Mouse (Mus musculus) liver, embryonic 15.5 days (tissue): ENCODE measurements around the gene Dhx40. TPM values are rescaled to one million over a fixed set of nuclear protein-coding genes. Genes with fewer than 3 reads are reported as not detected.

Experiments used
- ATAC-seq: fragments of 200-750 bp; cut with Nextera tagmentation; 2 replicates; pipeline ENCODE4 v1.8.0; 2017; ENCODE audit warnings: moderate number of reproducible peaks, mild to moderate bottlenecking, moderate library complexity; ENCODE audit not compliant: insufficient read depth
- H3K27ac ChIP-seq: fragments of 300-500 bp; sonication (generic); replicated peaks from 2 replicates; pipeline ENCODE4 v1.5.1; 2015; ENCODE audit warnings: mild to moderate bottlenecking, inconsistent platforms
- H3K27me3 ChIP-seq: fragments of 300-500 bp; sonication (generic); 2 replicates; pipeline ENCODE4 v1.6.1; 2015; ENCODE audit warnings: mild to moderate bottlenecking, inconsistent platforms
- H3K36me3 ChIP-seq: fragments of 300-500 bp; sonication (generic); replicated peaks from 2 replicates; pipeline ENCODE4 v1.6.1; 2015; ENCODE audit warnings: moderate library complexity, mild to moderate bottlenecking, inconsistent platforms
- H3K4me1 ChIP-seq: fragments of 300-500 bp; sonication (generic); replicated peaks from 2 replicates; pipeline ENCODE4 v1.6.1; 2015; ENCODE audit warnings: inconsistent platforms
- H3K4me2 ChIP-seq: fragments of 300-500 bp; sonication (generic); 2 replicates; pipeline ENCODE4 v1.6.1; 2015; ENCODE audit warnings: moderate library complexity, mild to moderate bottlenecking, inconsistent platforms
- H3K4me3 ChIP-seq: fragments of 300-500 bp; sonication (generic); replicated peaks from 2 replicates; pipeline ENCODE4 v1.5.1; 2015; ENCODE audit warnings: mild to moderate bottlenecking, inconsistent platforms
- H3K9ac ChIP-seq: fragments of 300-500 bp; sonication (generic); 2 replicates; pipeline ENCODE4 v1.6.1; 2015; ENCODE audit warnings: moderate library complexity, mild to moderate bottlenecking, inconsistent platforms
- H3K9me3 ChIP-seq: fragments of 300-500 bp; sonication (generic); replicated peaks from 2 replicates; pipeline ENCODE4 v1.6.1; 2016; ENCODE audit warnings: inconsistent platforms
- WGBS: fragments of 180-500 bp; shearing (Covaris S2); methylation state at CpG from one replicate; pipeline ENCODE4 v1.1.7; 2015; ENCODE audit warnings: mixed read lengths; ENCODE audit not compliant: insufficient replicate concordance; 5-methylcytosine and 5-hydroxymethylcytosine counted together
- polyA plus RNA-seq: library from polyadenylated mRNA; unstranded; fragments of >200 nt; fragmentation: Nextera tagmentation; extraction: Ambion mirVana; gene quantifications from 2 replicates; pipeline ENCODE4 v1.2.1, GENCODE M21; 2015

Gene Dhx40
- 8.8 and 9.3 TPM in 2 replicates for polyA plus RNA-seq

- Histone ChIP-seq H3K4me3 (peak within 1 kb of the TSS; percentile 98), H3K4me1 (peaks cover 17% of the 10 kb centered on the region), H3K4me2 (peak within 1 kb of the TSS; percentile 88), H3K27ac (peak within 1 kb of the TSS; percentile 88), H3K36me3 (peaks cover 12% of the 10 kb centered on the region), H3K27me3 (no peaks in the 10 kb centered on the region; the same call in 1 of the 2 replicates), H3K9ac (peak within 1 kb of the TSS; percentile 76), H3K9me3 (no peaks in the 10 kb centered on the region)
- WGBS, result 6% methylated on average over 40 of the region's 40 CpGs
- peak; percentile 95 for ATAC-seq
Measured at GRCm38 (mm10) chr11:86807505-86807989, at the start of gene Dhx40. Gene Dhx40 (minus strand): TSS chr11:86807746.

- Histone ChIP-seq H3K4me2 (no peak overlapping the region), H3K36me3 (no peaks in the 10 kb centered on the region), H3K4me1 (peaks cover 4% of the 10 kb centered on the region; the same call in 1 of the 2 replicates), H3K9me3 (no peaks in the 10 kb centered on the region), H3K27ac (no peak overlapping the region), H3K4me3 (no peak overlapping the region), H3K9ac (no peak overlapping the region), H3K27me3 (no peaks in the 10 kb centered on the region)
- ATAC-seq, result no peak
- 64% methylated on average over 12 of the region's 12 CpGs for WGBS
Measured at GRCm38 (mm10) chr11:86855639-86856425, 48.3 kb upstream of the Dhx40 start.

GRCm38 (mm10) chr11:86853081-86853480, 45.5 kb upstream of the Dhx40 start:
- no peak overlapping the region for H3K4me2 ChIP-seq
- WGBS, result 67% methylated on average over 3 of the region's 3 CpGs
- no peak for ATAC-seq
- no peaks in the 10 kb centered on the region; the same call in 1 of the 2 replicates for H3K4me1 ChIP-seq
- no peak overlapping the region for H3K4me3 ChIP-seq
- no peaks in the 10 kb centered on the region for H3K9me3 ChIP-seq
- no peaks in the 10 kb centered on the region for H3K36me3 ChIP-seq
- H3K27me3 ChIP-seq, result no peaks in the 10 kb centered on the region
- H3K27ac ChIP-seq, result no peak overlapping the region
- no peak overlapping the region for H3K9ac ChIP-seq

GRCm38 (mm10) chr11:86852534-86853054, 45.0 kb upstream of the Dhx40 start:
- Histone ChIP-seq H3K27me3 (no peaks in the 10 kb centered on the region), H3K4me2 (no peak overlapping the region; the same call in 1 of the 2 replicates), H3K9ac (no peak overlapping the region), H3K4me3 (no peak overlapping the region), H3K36me3 (no peaks in the 10 kb centered on the region), H3K4me1 (no peaks in the 10 kb centered on the region; the same call in 1 of the 2 replicates), H3K27ac (0 out of 2 replicates have a peak overlapping the region, but pooled peaks have one; percentile 14), H3K9me3 (no peaks in the 10 kb centered on the region)
- WGBS, result 64% methylated on average over 13 of the region's 13 CpGs
- no peak for ATAC-seq

- ATAC-seq, result no peak
- Histone ChIP-seq H3K27me3 (no peaks in the 10 kb centered on the region), H3K4me2 (no peak overlapping the region), H3K36me3 (no peaks in the 10 kb centered on the region), H3K4me1 (no peaks in the 10 kb centered on the region; the same call in 1 of the 2 replicates), H3K9ac (no peak overlapping the region), H3K4me3 (no peak overlapping the region), H3K27ac (no peak overlapping the region), H3K9me3 (no peaks in the 10 kb centered on the region)
- 29% methylated on average over 7 of the region's 7 CpGs for WGBS
Measured at GRCm38 (mm10) chr11:86851714-86852533, 44.4 kb upstream of the Dhx40 start.

GRCm38 (mm10) chr11:86851234-86851671, 43.7 kb upstream of the Dhx40 start:
- H3K27ac ChIP-seq, result no peak overlapping the region
- H3K9me3 ChIP-seq, result no peaks in the 10 kb centered on the region
- no peaks in the 10 kb centered on the region; the same call in 1 of the 2 replicates for H3K4me1 ChIP-seq
- 50% methylated on average over 7 of the region's 7 CpGs for WGBS
- H3K27me3 ChIP-seq, result no peaks in the 10 kb centered on the region
- H3K4me3 ChIP-seq, result no peak overlapping the region
- H3K4me2 ChIP-seq, result no peak overlapping the region
- ATAC-seq, result no peak
- no peaks in the 10 kb centered on the region for H3K36me3 ChIP-seq
- no peak overlapping the region for H3K9ac ChIP-seq

GRCm38 (mm10) chr11:86843831-86844230, 36.3 kb upstream of the Dhx40 start:
- Histone ChIP-seq H3K4me2 (no peak overlapping the region), H3K27me3 (no peaks in the 10 kb centered on the region), H3K36me3 (no peaks in the 10 kb centered on the region), H3K9me3 (no peaks in the 10 kb centered on the region), H3K27ac (no peak overlapping the region), H3K4me1 (peaks cover 10% of the 10 kb centered on the region; the same call in 1 of the 2 replicates), H3K9ac (no peak overlapping the region), H3K4me3 (no peak overlapping the region)
- WGBS, result 64% methylated on average over 5 of the region's 5 CpGs
- no peak for ATAC-seq

GRCm38 (mm10) chr11:86841261-86841660, 33.7 kb upstream of the Dhx40 start:
- ATAC-seq, result no peak
- 65% methylated on average over 8 of the region's 8 CpGs for WGBS
- H3K27ac ChIP-seq, result no peak overlapping the region
- H3K4me3 ChIP-seq, result no peak overlapping the region
- H3K9ac ChIP-seq, result no peak overlapping the region
- no peaks in the 10 kb centered on the region for H3K36me3 ChIP-seq
- H3K4me1 ChIP-seq, result peaks cover 10% of the 10 kb centered on the region; the same call in 1 of the 2 replicates
- H3K27me3 ChIP-seq, result no peaks in the 10 kb centered on the region
- H3K9me3 ChIP-seq, result no peaks in the 10 kb centered on the region
- H3K4me2 ChIP-seq, result no peak overlapping the region

- Histone ChIP-seq H3K27me3 (no peaks in the 10 kb centered on the region), H3K4me1 (peaks cover 10% of the 10 kb centered on the region; the same call in 1 of the 2 replicates), H3K27ac (no peak overlapping the region), H3K36me3 (no peaks in the 10 kb centered on the region), H3K9ac (no peak overlapping the region), H3K4me2 (no peak overlapping the region), H3K9me3 (no peaks in the 10 kb centered on the region), H3K4me3 (no peak overlapping the region)
- no peak for ATAC-seq
- WGBS, result 6% methylated on average over 3 of the region's 3 CpGs
Measured at GRCm38 (mm10) chr11:86840511-86841154, 33.1 kb upstream of the Dhx40 start.

GRCm38 (mm10) chr11:86839716-86840447, 32.3 kb upstream of the Dhx40 start:
- no peak for ATAC-seq

More at GRCm38 (mm10) chr11:86839716-86840447, 32.3 kb upstream of the Dhx40 start:
- peaks cover 10% of the 10 kb centered on the region; the same call in 1 of the 2 replicates for H3K4me1 ChIP-seq
- H3K4me2 ChIP-seq, result no peak overlapping the region
- H3K36me3 ChIP-seq, result no peaks in the 10 kb centered on the region
- no peaks in the 10 kb centered on the region for H3K9me3 ChIP-seq
- no peak overlapping the region for H3K4me3 ChIP-seq
- no peak overlapping the region for H3K27ac ChIP-seq
- 38% methylated on average over 7 of the region's 7 CpGs for WGBS
- no peaks in the 10 kb centered on the region for H3K27me3 ChIP-seq
- no peak overlapping the region for H3K9ac ChIP-seq
